Mouse (Mus musculus) adrenal gland, adult 8-10 months (tissue): ENCODE measurements around the gene Hk2. TPM values are rescaled to one million over a fixed set of nuclear protein-coding genes. Genes with fewer than 3 reads are reported as not detected.
"Not testable (repeated sequence)": the region's sequence is repeated elsewhere in the genome, so short reads cannot be mapped to it uniquely, and the experiment has no call there.

Experiments used
- DNase-seq: peaks from one replicate; pipeline ENCODE4 v3.0.0; 2022
- total RNA-seq, 4 experiments: library from RNA; stranded (reverse); gene quantifications; 2 replicates each; pipeline ENCODE4 v1.2.4; 2022

Gene Hk2
- total RNA-seq, 4 experiments from 2014 or later: 16.3 to 73.4 (median 57.0) TPM

- DNase-seq: no peak
These were observed 34.0 kb downstream of the Hk2 start for GRCm38 (mm10) chr6:82740269-82740668.

GRCm38 (mm10) chr6:82737634-82738540 lies 36.4 kb downstream of the Hk2 start:
- DNase-seq: no peak

GRCm38 (mm10) chr6:82736626-82737600 lies 37.3 kb downstream of the Hk2 start:
- DNase-seq: no peak

DNA sequence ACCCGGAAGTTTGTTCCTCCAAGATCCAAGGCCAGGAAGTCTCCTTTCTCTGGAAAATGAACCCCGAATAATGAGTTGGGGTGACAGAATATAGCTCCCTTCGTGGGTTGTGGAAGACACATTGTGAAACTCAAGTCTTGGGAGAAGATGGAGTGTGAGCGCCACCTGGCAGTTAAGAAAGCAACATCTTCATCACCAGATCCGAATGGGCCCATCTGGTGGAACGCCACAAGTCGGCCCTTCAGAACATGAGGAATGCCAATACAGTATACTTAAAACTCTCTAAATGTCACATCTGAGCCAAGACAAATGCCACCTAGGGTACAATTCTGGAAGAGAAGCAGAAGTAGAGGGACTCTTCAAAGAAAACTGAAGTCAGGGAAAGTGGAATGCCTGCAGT lies 38.9 kb downstream of the Hk2 start:
- no peak for DNase-seq

DNA sequence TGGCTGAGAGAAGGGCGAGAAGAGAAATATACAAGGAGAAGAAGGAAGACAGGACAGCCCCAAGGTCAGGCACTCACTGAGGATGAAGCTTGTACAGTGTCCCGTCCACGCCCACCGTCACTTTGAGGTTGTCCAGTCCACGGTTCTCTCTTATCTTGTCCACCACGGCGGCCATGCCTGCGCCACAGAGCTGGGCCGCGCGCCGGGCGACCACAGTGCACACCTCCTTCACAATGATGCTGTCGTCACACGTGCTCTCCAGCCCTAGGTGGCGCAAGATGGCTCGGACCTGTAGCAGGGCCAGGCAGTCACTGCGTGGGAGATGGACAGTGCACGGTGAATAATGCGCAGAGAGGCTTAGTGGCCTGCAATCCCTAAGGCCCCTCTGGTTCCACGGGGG lies 45.6 kb downstream of the Hk2 start:
- no peak for DNase-seq

DNA sequence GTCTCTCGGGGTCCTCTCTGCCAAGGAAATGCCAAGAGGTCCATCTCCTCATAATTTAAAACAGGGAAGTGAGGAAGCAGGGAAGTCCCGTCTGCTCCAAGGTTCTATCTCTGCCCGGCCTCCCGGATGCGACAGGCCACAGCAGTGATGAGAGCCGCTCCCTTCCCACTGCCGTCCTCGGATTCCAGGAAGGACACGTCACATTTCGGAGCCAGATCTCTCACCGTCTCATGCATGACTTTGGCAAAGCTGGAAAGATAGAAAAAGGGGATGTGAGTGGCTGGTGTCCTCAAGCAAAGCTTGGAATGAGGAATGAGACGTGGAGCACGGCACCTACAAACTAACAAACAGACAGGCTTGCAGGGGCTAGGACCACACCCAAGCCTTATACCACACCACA lies 47.0 kb downstream of the Hk2 start:
- DNase-seq: no peak

DNA sequence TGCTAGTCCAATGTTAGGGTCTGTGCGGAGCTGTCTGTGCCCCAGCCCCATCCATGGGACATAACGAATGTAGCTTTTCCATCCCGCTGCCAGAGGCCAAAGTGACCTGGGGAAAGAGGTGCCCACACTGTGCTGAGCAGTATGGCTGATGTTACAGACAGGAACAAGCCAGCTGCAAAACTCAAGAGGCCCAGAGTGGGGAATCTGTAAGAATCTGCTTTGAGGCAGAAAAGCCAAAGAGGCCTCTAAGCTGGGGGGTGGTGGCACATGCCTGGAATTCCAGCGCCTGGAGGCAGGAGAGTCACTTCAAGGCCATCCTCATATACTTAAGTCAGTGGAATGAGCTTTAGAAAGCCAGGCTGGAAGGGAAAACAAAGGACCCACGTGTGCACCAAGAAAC lies 50.9 kb downstream of the Hk2 start:
- DNase-seq: no peak

GRCm38 (mm10) chr6:82716126-82716525 lies 58.1 kb downstream of the Hk2 start:
- DNase-seq: no peak

- DNase-seq: no peak
These were observed 58.6 kb downstream of the Hk2 start for GRCm38 (mm10) chr6:82715653-82716052.

DNA sequence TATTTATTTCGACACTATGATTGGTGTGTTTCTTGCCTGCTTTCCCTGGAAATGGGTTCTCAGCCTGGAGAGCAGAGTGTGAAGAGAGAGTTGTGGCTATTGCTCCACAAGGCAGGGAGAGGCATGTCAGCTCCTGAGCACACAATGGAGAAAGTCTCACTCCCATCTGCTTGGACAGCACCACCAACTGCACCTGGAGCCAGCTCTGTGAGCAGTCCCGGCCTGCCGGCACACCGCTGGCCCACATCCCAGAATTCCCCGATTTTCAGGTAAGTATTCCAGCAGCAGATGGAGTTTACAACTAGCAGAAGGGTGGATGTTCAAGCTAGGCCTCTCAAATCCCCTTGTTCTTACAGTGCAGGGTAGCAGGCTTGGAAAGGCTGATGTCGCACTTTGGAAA lies 59.0 kb downstream of the Hk2 start:
- DNase-seq: no peak

DNA sequence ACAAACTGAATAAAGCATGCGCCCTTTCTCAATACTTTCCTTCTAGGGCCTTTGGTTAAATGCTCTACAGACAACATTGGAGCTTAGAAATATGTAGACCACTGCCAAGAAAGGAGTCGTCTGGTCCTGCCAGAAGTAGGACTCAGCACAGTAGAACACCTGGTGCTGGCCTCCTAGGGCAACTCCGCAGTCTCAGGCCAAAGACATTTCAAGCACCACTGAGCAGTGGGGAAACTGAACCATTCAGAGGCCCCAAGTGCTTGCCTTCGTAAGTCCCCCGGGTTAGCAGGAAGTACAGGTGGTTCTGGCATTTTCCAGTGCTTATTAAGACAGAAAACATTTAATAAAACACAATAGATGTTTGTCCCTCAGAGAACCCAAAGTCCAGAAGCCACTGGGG lies 59.4 kb downstream of the Hk2 start:
- DNase-seq: no peak

DNA sequence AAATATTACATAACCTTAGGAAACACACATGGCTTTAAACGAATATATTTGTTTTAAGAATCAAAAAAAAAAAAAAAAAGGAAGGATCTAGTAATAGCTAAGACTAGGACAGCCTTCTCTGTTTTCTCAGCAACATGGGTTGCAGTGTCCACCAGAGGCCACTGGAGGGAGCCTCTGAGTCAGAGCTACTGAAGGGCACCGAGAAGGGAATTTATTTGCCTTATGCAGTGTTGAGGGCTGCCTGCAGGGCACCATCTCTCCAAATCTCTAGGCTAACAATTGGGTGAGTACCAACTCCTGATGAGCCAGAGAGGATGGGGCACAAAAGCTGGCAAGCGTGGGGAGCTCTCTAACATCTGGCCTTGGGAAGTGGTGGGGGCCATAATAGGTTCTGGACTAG lies 60.0 kb downstream of the Hk2 start:
- DNase-seq: peak; percentile 69

GRCm38 (mm10) chr6:82707742-82708141 lies 66.5 kb downstream of the Hk2 start:
- no peak for DNase-seq

DNA sequence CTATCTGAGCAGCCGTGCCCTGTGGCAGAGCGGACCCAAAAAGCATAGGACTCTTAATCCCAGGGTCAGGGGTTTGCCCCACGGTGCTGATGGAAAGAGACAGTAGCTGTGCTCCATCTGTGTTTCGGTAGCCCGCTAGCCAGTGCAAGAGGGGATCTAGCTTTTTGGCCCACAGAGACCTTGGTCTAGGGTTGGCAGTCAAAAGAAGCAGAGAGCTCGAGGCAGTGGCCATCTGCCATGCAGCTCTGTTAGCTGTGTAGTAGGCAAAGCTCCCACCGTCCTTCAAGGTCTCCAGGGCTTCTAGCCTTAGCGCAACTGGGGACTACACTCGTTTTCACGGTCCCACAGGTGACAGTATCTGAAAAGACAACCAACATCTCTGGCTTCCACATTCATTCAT lies 67.0 kb downstream of the Hk2 start:
- no peak for DNase-seq

DNA sequence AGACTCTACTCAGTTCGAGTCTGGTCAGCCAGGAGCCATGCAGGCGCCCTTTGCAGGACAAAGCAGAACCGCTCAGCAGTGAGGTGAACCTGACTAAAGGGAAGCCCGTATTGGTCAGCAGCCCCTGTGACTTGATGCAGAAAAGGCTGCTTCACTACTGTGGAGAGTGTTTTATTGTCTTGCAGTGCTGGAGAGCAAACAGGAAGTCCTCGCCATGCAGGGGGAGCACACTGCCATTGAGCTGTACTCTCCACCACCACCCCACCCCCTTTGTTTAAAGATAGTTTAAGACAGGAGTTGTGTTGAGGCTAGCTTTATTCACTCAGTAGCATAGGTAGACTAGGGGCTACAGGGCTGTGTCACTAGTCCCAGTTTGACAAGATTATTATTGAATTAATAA lies 69.0 kb downstream of the Hk2 start, which contains the start of gene Pole4:
TSS of gene Pole4 (minus strand) at position 145 of the 400 bp plus-strand sequence.
- DNase-seq: no peak

GRCm38 (mm10) chr6:82703710-82704109 lies 70.5 kb downstream of the Hk2 start:
- DNase-seq: no peak

- peak; percentile 73 for DNase-seq
These were observed 71.6 kb downstream of the Hk2 start for GRCm38 (mm10) chr6:82702593-82703017.

DNA sequence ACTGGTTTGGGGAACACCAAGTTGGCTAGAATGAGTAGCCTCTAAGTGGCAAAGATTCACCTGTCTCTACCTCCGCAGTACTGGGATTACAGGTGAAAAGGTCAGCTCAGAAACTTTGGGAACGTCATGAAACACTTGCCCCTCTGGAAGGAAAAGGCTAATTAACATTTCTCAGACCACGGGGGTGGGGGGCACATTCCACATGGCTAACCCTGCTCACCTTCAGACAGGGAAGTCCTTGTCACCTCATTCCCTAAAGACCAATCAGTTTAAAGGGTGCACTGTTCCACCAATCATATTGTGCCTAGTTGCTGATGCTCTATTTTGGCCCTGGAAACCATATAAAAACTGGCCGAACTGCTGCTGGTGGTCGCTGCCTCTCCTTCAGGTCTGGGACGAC lies 73.0 kb downstream of the Hk2 start:
- DNase-seq: no peak

DNA sequence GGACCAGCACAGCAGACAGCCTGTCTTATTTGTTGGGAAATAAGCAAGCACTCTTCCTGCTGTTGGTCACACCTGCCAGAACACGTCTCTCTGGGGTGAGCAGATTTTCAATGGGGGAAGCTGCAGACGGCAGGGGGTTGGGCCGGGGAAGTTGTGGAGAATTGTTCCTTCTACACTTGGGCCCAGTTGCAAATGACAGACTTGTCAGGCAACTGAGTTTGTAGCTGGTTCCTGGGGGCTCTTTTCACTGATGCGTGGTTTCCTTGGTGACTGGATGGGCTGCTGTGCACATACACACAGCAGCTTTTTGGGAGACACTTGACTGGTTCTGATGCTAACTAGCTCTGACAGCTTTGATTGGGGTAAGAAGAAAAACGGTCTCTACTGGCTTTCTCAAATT lies 74.4 kb downstream of the Hk2 start:
- no peak for DNase-seq

DNA sequence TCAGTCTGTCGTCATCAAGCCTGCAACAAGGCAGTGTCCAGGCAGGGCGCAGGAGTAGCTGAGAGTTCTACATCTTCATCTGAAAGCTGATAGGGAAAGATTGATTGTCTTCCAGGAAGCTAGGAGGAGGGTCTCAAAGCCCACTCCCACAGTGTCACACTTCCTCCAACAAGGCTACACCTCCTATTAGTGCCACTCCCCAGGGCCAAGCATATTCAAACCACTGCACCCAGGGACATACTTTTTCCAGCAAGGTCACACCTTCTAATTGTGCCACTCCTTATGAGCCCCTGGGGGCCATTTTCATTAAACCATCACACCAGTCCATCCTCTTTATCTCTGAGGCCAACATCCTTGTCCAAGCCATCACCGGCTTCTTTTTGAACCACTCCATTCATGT lies 77.5 kb downstream of the Hk2 start:
- DNase-seq: no peak

- no peak for DNase-seq
These were observed 79.6 kb downstream of the Hk2 start for GRCm38 (mm10) chr6:82694668-82695067.

DNA sequence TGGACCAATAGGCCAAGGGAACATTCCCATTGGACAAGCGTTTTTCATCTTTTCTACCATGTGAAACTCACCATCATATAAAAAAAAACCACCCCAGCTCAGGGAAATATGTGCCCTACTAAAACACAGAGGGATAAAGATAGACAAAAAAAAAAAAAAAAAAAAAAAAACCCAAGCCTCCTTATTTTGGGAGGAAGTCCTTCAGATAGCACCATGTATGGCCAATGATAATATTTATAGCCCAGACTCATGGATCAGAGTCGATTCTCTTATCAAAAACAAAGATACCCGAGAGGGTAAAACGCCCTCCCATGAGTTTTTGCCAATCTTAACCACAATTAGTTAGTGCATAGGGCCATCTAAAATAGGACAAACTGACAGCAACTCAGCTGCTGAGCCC lies 84.8 kb downstream of the Hk2 start:
- DNase-seq: no peak

DNA sequence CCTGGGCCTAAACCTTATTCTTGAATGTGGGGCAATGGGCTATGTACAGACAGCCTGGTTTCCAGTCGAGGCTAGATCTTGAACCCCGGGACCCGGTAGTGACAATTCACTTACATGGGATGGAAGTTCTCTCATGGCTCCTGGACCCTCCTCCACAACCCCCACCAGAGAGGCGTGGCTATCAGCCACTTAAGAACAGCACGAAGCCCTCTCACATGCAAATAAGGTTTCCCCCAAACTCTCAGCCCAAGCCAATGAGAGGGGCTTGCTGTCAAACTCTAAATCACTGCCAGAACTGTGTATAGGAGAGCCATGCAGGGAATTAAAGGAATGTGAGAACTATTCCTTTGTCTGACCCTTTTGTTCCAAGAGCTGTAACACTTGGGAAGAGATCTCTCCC lies 85.7 kb downstream of the Hk2 start:
- not testable (repeated sequence) for DNase-seq
